Mouse (Mus musculus) liver, embryonic 11.5 days (tissue): ENCODE data around the gene Relt. TPM values are rescaled to one million over a fixed set of nuclear protein-coding genes. Genes with fewer than 3 reads are reported as not detected.

Source experiments
- ATAC-seq: fragments of 200-750 bp; cut with Nextera tagmentation; replicated peaks from 2 replicates; pipeline ENCODE4 v1.8.0; 2017; ENCODE audit warnings: moderate number of reproducible peaks, mild to moderate bottlenecking, moderate TSS enrichment, moderate library complexity; ENCODE audit not compliant: low FRiP score
- DNase-seq: peaks from one replicate; pipeline ENCODE4 v3.0.0-alpha.2; 2017; ENCODE audit warnings: low spot score
- H3K27ac ChIP-seq: fragments of 300-500 bp; sonication (generic); 2 replicates; pipeline ENCODE4 v1.5.1; 2014; ENCODE audit warnings: mild to moderate bottlenecking, low read depth, low read length, control low read depth
- H3K27me3 ChIP-seq: fragments of 300-500 bp; sonication (generic); replicated peaks from 2 replicates; pipeline ENCODE4 v1.6.1; 2014; ENCODE audit warnings: low read length, mixed read lengths; ENCODE audit not compliant: control insufficient read depth, insufficient read depth
- H3K36me3 ChIP-seq: fragments of 300-500 bp; sonication (generic); 2 replicates; pipeline ENCODE4 v1.6.1; 2014; ENCODE audit warnings: mild to moderate bottlenecking, low read length, moderate library complexity, mixed read lengths; ENCODE audit not compliant: control insufficient read depth, insufficient read depth
- H3K4me1 ChIP-seq: fragments of 300-500 bp; sonication (generic); replicated peaks from 2 replicates; pipeline ENCODE4 v1.6.1; 2014; ENCODE audit warnings: low read length, mixed read lengths; ENCODE audit not compliant: control insufficient read depth, insufficient read depth
- H3K4me2 ChIP-seq: fragments of 300-500 bp; sonication (generic); 2 replicates; pipeline ENCODE4 v1.6.1; 2014; ENCODE audit warnings: mild to moderate bottlenecking, control low read depth, moderate library complexity
- H3K4me3 ChIP-seq: fragments of 300-500 bp; sonication (generic); 2 replicates; pipeline ENCODE4 v1.5.1; 2014; ENCODE audit warnings: low read depth, low read length, control low read depth
- H3K9ac ChIP-seq: fragments of 300-500 bp; sonication (generic); 2 replicates; pipeline ENCODE4 v1.6.1; 2014; ENCODE audit warnings: low read depth, low read length, control low read depth
- H3K9me3 ChIP-seq: fragments of 300-500 bp; sonication (generic); 2 replicates; pipeline ENCODE4 v1.6.1; 2016; ENCODE audit warnings: low read length, inconsistent platforms, mixed read lengths; ENCODE audit not compliant: control insufficient read depth
- WGBS: fragments of 180-500 bp; shearing (Covaris S2); extraction: QIAGEN DNeasy Blood & Tissue Kit; methylation state at CpG from one replicate; pipeline ENCODE4 v1.1.7; 2014; 5-methylcytosine and 5-hydroxymethylcytosine counted together
- polyA plus RNA-seq: library from polyadenylated mRNA; unstranded; fragments of >200 nt; fragmentation: Nextera tagmentation; extraction: Ambion mirVana; gene quantifications from 2 replicates; pipeline ENCODE4 v1.2.1, GENCODE M21; 2014

The Relt gene
- polyA plus RNA-seq, 1 experiment from 2014 or later = 17.0 TPM

GRCm38 (mm10) chr7:100869877-100870629 is 6.8 kb upstream of the Relt start:
- no peaks in the 10 kb centered on the region for H3K9me3 ChIP-seq
- H3K36me3 ChIP-seq = peaks cover 5% of the 10 kb centered on the region; the same call in 1 of the 2 replicates
- H3K4me2 ChIP-seq = no peak overlapping the region
- H3K4me1 ChIP-seq = peaks cover 15% of the 10 kb centered on the region
- H3K4me3 ChIP-seq = no peak overlapping the region
- no peak overlapping the region for H3K9ac ChIP-seq
- no peaks in the 10 kb centered on the region for H3K27me3 ChIP-seq
- WGBS = 81% methylated on average over 8 of the region's 8 CpGs
- DNase-seq (no peak), ATAC-seq (no peak)
- 0 out of 2 replicates have a peak overlapping the region, but pooled peaks have one; percentile 7 for H3K27ac ChIP-seq

GRCm38 (mm10) chr7:100868551-100868950 is 5.3 kb upstream of the Relt start:
- no peaks in the 10 kb centered on the region for H3K9me3 ChIP-seq
- H3K36me3 ChIP-seq = 0 out of 2 replicates have a peak, but pooled peaks cover 3% of the 10 kb centered on the region

GRCm38 (mm10) chr7:100867561-100867960 is 4.3 kb upstream of the Relt start:
- ATAC-seq (no peak), DNase-seq (no peak)
- Histone ChIP-seq H3K9me3 (no peaks in the 10 kb centered on the region), H3K4me3 (no peak overlapping the region), H3K27ac (no peak overlapping the region), H3K27me3 (no peaks in the 10 kb centered on the region), H3K4me2 (no peak overlapping the region), H3K4me1 (peaks cover 15% of the 10 kb centered on the region), H3K9ac (no peak overlapping the region), H3K36me3 (no peaks in the 10 kb centered on the region)
- 42% methylated on average over 2 of the region's 2 CpGs for WGBS

More at GRCm38 (mm10) chr7:100868551-100868950, 5.3 kb upstream of the Relt start:
- ATAC-seq (no peak), DNase-seq (no peak)
- Histone ChIP-seq H3K27me3 (no peaks in the 10 kb centered on the region), H3K4me1 (peaks cover 15% of the 10 kb centered on the region), H3K27ac (0 out of 2 replicates have a peak overlapping the region, but pooled peaks have one; percentile 50), H3K9ac (no peak overlapping the region), H3K4me2 (no peak overlapping the region), H3K4me3 (no peak overlapping the region)
- 65% methylated on average over 4 of the region's 4 CpGs for WGBS

GRCm38 (mm10) chr7:100866675-100867074 is 3.4 kb upstream of the Relt start:
- H3K27ac ChIP-seq = no peak overlapping the region
- H3K36me3 ChIP-seq = no peaks in the 10 kb centered on the region
- peaks cover 16% of the 10 kb centered on the region for H3K4me1 ChIP-seq
- no peak overlapping the region for H3K4me2 ChIP-seq
- no peaks in the 10 kb centered on the region for H3K27me3 ChIP-seq
- WGBS = 10% methylated on average over 3 of the region's 3 CpGs
- ATAC-seq (no peak), DNase-seq (peak; percentile 65)
- no peak overlapping the region for H3K9ac ChIP-seq
- H3K9me3 ChIP-seq = no peaks in the 10 kb centered on the region
- H3K4me3 ChIP-seq = no peak overlapping the region

GRCm38 (mm10) chr7:100862353-100862752 is 893 bp downstream of the Relt start:
- Histone ChIP-seq H3K9ac (peak overlapping the region; percentile 97), H3K4me1 (peaks cover 48% of the 10 kb centered on the region)
- ATAC-seq = peak; percentile 24

GRCm38 (mm10) chr7:100861209-100861608 is 2.0 kb downstream of the Relt start:
- H3K4me2 ChIP-seq = peak overlapping the region; percentile 95
- H3K27ac ChIP-seq = peak overlapping the region; percentile 79; the same call in 1 of the 2 replicates
- H3K27me3 ChIP-seq = no peaks in the 10 kb centered on the region
- no peak for DNase-seq
- ATAC-seq = no peak
- no peaks in the 10 kb centered on the region for H3K9me3 ChIP-seq
- H3K4me3 ChIP-seq = peak overlapping the region; percentile 92
- H3K9ac ChIP-seq = peak overlapping the region; percentile 97
- H3K36me3 ChIP-seq = peaks cover 2% of the 10 kb centered on the region; the same call in 1 of the 2 replicates
- peaks cover 58% of the 10 kb centered on the region for H3K4me1 ChIP-seq
- WGBS = 73% methylated on average over 5 of the region's 5 CpGs

More at GRCm38 (mm10) chr7:100862353-100862752, 893 bp downstream of the Relt start:
- Histone ChIP-seq H3K9me3 (no peaks in the 10 kb centered on the region), H3K4me3 (peak overlapping the region; percentile 92), H3K27me3 (no peaks in the 10 kb centered on the region), H3K36me3 (peaks cover 2% of the 10 kb centered on the region; the same call in 1 of the 2 replicates), H3K4me2 (peak overlapping the region; percentile 95), H3K27ac (peak overlapping the region; percentile 95)
- 7% methylated on average over 4 of the region's 4 CpGs for WGBS
- DNase-seq = no peak

GRCm38 (mm10) chr7:100860450-100860849 is 2.8 kb downstream of the Relt start:
- Histone ChIP-seq H3K4me1 (peaks cover 65% of the 10 kb centered on the region), H3K9ac (peak overlapping the region; percentile 97), H3K36me3 (peaks cover 2% of the 10 kb centered on the region; the same call in 1 of the 2 replicates), H3K4me3 (peak overlapping the region; percentile 92), H3K27ac (peak overlapping the region; percentile 79), H3K9me3 (no peaks in the 10 kb centered on the region), H3K4me2 (peak overlapping the region; percentile 95), H3K27me3 (no peaks in the 10 kb centered on the region)
- ATAC-seq (peak; percentile 68), DNase-seq (no peak)
- WGBS = 46% methylated on average over 3 of the region's 3 CpGs

- peak; percentile 55 for ATAC-seq
- H3K4me2 ChIP-seq = peak overlapping the region; percentile 35
These were observed 7.3 kb downstream of the Relt start for GRCm38 (mm10) chr7:100855795-100856573.

More at GRCm38 (mm10) chr7:100855795-100856573, 7.3 kb downstream of the Relt start:
- H3K27ac ChIP-seq = peak overlapping the region; percentile 79
- H3K4me1 ChIP-seq = peaks cover 87% of the 10 kb centered on the region
- no peaks in the 10 kb centered on the region for H3K9me3 ChIP-seq
- H3K4me3 ChIP-seq = no peak overlapping the region; the same call in 1 of the 2 replicates
- peak overlapping the region; percentile 5; the same call in 1 of the 2 replicates for H3K9ac ChIP-seq
- no peaks in the 10 kb centered on the region for H3K27me3 ChIP-seq
- peak; percentile 52 for DNase-seq
- H3K36me3 ChIP-seq = peaks cover 2% of the 10 kb centered on the region; the same call in 1 of the 2 replicates
- 39% methylated on average over 5 of the region's 5 CpGs for WGBS
